Mouse (Mus musculus) CD4-positive, CD25-positive, alpha-beta regulatory T cell, adult 2 months (primary cell): ENCODE data around the gene Gm867.

Experiments
- DNase-seq: peaks from one replicate; pipeline ENCODE4 v3.0.0-alpha.2; 2012; ENCODE audit warnings: low read depth, low spot score

Gene Gm867

GRCm38 (mm10) chr10:75936909-75937667, 3.4 kb downstream of the Gm867 start:
- DNase-seq: peak; percentile 39

GRCm38 (mm10) chr10:75935680-75936541, 4.6 kb downstream of the Gm867 start, which contains the start of gene Mmp11:
TSS of gene Mmp11 (minus strand) at chr10:75936496.
- peak; percentile 89 for DNase-seq

- no peak for DNase-seq
Measured at GRCm38 (mm10) chr10:75934991-75935390, 5.5 kb downstream of the Gm867 start.

- no peak for DNase-seq
Measured at GRCm38 (mm10) chr10:75932891-75933290, 7.6 kb downstream of the Gm867 start, which contains the start of gene Chchd10. TSS of gene Chchd10 (plus strand) at chr10:75933130.

- DNase-seq: peak; percentile 72
Measured at GRCm38 (mm10) chr10:75932081-75932678, 8.3 kb downstream of the Gm867 start.

GRCm38 (mm10) chr10:75931311-75931710, 9.2 kb downstream of the Gm867 start:
- no peak for DNase-seq

GRCm38 (mm10) chr10:75930304-75930703, 10.2 kb downstream of the Gm867 start:
- DNase-seq: no peak

GRCm38 (mm10) chr10:75926396-75926795, 14.1 kb downstream of the Gm867 start:
- DNase-seq: peak; percentile 53

- peak; percentile 32 for DNase-seq
Measured at GRCm38 (mm10) chr10:75924324-75924723, 16.1 kb downstream of the Gm867 start.

GRCm38 (mm10) chr10:75921726-75922560, 18.5 kb downstream of the Gm867 start:
- DNase-seq: peak; percentile 29

GRCm38 (mm10) chr10:75921026-75921725, 19.3 kb downstream of the Gm867 start, which contains the start of gene Smarcb1:
TSS of gene Smarcb1 (minus strand) at chr10:75921617.
- peak; percentile 98 for DNase-seq

- no peak for DNase-seq
Measured at GRCm38 (mm10) chr10:75919026-75919425, 21.4 kb downstream of the Gm867 start.

GRCm38 (mm10) chr10:75916840-75917239, 23.6 kb downstream of the Gm867 start:
- no peak for DNase-seq

- DNase-seq: no peak
Measured at GRCm38 (mm10) chr10:75915557-75915956, 24.9 kb downstream of the Gm867 start.

- no peak for DNase-seq
Measured at GRCm38 (mm10) chr10:75913013-75913589, 27.4 kb downstream of the Gm867 start.

GRCm38 (mm10) chr10:75910698-75911097, 29.8 kb downstream of the Gm867 start:
- DNase-seq: no peak

GRCm38 (mm10) chr10:75906882-75907281, 33.6 kb downstream of the Gm867 start:
- no peak for DNase-seq

GRCm38 (mm10) chr10:75904391-75904790, 36.1 kb downstream of the Gm867 start:
- no peak for DNase-seq

GRCm38 (mm10) chr10:75898846-75899245, 41.6 kb downstream of the Gm867 start:
- DNase-seq: no peak

- DNase-seq: no peak
Measured at GRCm38 (mm10) chr10:75898039-75898564, 42.4 kb downstream of the Gm867 start.
